Mouse (Mus musculus): Measurements from ENCODE around the gene Pamr1.

The Pamr1 gene

GRCm38 (mm10) chr2:102600516-102600915 lies 50.7 kb downstream of the Pamr1 start:
- DNase-seq = no peak

- DNase-seq = no peak
Measured at GRCm38 (mm10) chr2:102610485-102610884, 60.7 kb downstream of the Pamr1 start.

- no peak for DNase-seq
Measured at GRCm38 (mm10) chr2:102616637-102617036, 66.8 kb downstream of the Pamr1 start.

- DNase-seq = no peak
Measured at GRCm38 (mm10) chr2:102620744-102621429, 71.1 kb downstream of the Pamr1 start.

- no peak for DNase-seq
Measured at GRCm38 (mm10) chr2:102622176-102622575, 72.4 kb downstream of the Pamr1 start.

- DNase-seq = no peak
Measured at GRCm38 (mm10) chr2:102622943-102623342, 73.1 kb downstream of the Pamr1 start.

GRCm38 (mm10) chr2:102624538-102624937 lies 74.7 kb downstream of the Pamr1 start:
- DNase-seq = no peak

- no peak for DNase-seq
Measured at GRCm38 (mm10) chr2:102632361-102632760, 82.5 kb downstream of the Pamr1 start.

GRCm38 (mm10) chr2:102634010-102634409 lies 84.2 kb downstream of the Pamr1 start:
- no peak for DNase-seq

GRCm38 (mm10) chr2:102635523-102636060 lies 85.8 kb downstream of the Pamr1 start:
- no peak for DNase-seq

- DNase-seq = no peak
Measured at GRCm38 (mm10) chr2:102636116-102636600, 86.3 kb downstream of the Pamr1 start.

- no peak for DNase-seq
Measured at GRCm38 (mm10) chr2:102638140-102638539, 88.3 kb downstream of the Pamr1 start.

GRCm38 (mm10) chr2:102638690-102639089 lies 88.9 kb downstream of the Pamr1 start:
- no peak for DNase-seq

- no peak for DNase-seq
Measured at GRCm38 (mm10) chr2:102648845-102649500, 99.2 kb downstream of the Pamr1 start.

GRCm38 (mm10) chr2:102650322-102650721 lies 100.5 kb downstream of the Pamr1 start:
- DNase-seq = no peak

GRCm38 (mm10) chr2:102655966-102656725 lies 106.3 kb downstream of the Pamr1 start:
- DNase-seq = no peak

GRCm38 (mm10) chr2:102657726-102658125 lies 107.9 kb downstream of the Pamr1 start:
- peak; percentile 28 for DNase-seq

- peak; percentile 41 for DNase-seq
Measured at GRCm38 (mm10) chr2:102658163-102658660, 108.4 kb downstream of the Pamr1 start, which contains the start of gene Slc1a2. Slc1a2 (plus strand) TSS chr2:102658659.

GRCm38 (mm10) chr2:102658661-102659520 lies 109.1 kb downstream of the Pamr1 start:
- peak; percentile 77 for DNase-seq

GRCm38 (mm10) chr2:102659521-102659830 lies 109.7 kb downstream of the Pamr1 start:
- no peak for DNase-seq

GRCm38 (mm10) chr2:102661052-102661451 lies 111.2 kb downstream of the Pamr1 start:
- DNase-seq = no peak

- DNase-seq = no peak
Measured at GRCm38 (mm10) chr2:102662911-102663310, 113.1 kb downstream of the Pamr1 start.

Measured in cerebellum, adult 8-10 months (tissue).